Mouse (Mus musculus): ENCODE results near the gene Tkt.

The Tkt gene

DNA sequence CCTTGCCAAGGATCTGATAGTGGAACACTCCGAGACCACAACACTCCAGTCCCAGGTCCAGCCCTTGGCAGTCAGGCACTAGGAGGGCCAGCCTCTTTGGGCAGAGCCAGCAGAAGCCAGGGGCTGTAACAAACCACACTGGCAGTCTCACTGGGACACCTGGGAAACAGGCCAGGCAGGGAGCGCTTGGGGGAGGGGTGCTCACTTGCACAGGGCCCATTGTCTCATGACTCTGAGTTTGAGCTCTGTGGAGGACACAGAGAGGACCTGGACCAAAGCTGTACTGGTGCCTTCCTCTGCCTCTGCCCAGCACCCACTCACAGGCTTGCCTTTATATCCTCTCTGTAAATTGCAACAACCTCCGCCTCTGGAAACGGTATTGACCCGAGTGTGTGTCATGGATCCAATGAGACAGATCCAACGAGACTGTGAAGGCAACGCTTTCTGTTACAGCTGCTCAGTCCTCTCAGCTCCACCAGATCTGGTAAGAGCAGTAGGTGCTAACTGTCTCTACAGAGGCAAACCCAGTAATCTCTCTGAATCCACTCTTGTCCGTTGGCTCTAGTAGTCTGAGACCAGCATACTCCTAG is at the start of gene Tkt:
TSS of gene Tkt (plus strand) at position 229 of the 590 bp plus-strand sequence.
- peak; percentile 76 for DNase-seq (ENCODE audit: low read depth)

DNA sequence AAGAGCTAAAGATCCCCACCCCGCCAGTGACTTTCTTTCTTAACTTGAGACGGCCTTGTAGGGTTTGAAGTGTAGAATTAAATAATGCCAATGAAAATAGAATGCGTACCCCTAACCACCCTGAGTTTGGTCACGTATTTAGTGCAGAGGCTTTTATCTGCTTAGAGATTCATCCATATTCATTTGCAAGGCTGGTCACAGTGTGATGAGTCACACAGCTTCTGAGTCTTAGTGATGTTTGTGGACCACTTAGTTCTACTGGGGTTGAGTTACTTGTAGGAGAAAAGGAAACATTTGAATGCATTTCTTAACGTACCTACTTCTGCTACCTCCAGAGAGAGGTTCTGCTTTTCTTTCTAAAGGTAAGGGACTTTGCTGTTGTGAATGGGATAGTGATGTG is 43.2 kb upstream of the Tkt start:
- DNase-seq (ENCODE audit: low read depth), result no peak

DNA sequence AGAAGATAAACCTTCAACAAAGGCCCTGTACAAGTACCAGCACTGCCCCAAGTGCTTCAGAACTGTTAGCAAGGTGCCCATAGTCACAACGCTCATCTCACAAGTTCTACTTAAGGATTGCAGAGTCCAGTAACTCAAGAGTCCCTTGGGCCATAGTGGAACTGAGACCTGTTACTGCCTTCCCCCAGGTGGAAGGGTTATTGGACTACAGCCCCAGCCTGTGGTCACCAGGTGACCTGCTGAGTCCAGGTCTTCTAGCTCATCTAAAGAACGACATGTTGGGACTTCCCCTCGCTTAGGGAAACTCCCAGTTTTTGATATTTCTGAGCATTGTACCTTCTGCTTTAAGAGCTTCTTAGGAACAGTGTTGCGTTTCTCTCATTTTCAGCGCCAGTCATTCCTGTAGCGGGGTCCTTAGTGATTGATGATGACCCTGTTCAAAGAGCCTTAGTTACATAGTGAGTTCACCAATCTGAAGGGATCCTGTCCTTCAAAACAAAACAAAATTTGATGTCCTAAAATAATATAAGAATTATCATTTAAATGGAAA is 37.9 kb upstream of the Tkt start:
- DNase-seq (ENCODE audit: low read depth), result no peak

DNA sequence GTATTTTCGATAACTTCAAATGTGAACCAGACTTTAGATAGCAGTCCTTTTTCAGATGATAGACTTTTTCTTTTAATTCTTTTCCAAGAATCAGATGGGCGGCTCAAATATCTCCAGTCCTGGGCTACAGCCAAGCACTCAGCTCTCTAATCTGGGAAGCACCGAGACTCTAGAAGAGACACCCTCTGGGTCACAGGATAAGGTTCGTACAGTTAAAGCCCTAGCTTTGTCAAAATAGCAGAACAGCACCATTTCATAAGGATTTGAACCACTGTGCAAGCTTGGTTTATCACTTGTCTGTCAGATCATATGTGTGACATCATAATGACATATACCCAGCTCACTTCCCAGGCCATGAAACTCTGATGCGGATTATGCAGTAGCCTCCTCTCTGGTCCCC is 35.3 kb upstream of the Tkt start:
- no peak for DNase-seq (ENCODE audit: low read depth)

DNA sequence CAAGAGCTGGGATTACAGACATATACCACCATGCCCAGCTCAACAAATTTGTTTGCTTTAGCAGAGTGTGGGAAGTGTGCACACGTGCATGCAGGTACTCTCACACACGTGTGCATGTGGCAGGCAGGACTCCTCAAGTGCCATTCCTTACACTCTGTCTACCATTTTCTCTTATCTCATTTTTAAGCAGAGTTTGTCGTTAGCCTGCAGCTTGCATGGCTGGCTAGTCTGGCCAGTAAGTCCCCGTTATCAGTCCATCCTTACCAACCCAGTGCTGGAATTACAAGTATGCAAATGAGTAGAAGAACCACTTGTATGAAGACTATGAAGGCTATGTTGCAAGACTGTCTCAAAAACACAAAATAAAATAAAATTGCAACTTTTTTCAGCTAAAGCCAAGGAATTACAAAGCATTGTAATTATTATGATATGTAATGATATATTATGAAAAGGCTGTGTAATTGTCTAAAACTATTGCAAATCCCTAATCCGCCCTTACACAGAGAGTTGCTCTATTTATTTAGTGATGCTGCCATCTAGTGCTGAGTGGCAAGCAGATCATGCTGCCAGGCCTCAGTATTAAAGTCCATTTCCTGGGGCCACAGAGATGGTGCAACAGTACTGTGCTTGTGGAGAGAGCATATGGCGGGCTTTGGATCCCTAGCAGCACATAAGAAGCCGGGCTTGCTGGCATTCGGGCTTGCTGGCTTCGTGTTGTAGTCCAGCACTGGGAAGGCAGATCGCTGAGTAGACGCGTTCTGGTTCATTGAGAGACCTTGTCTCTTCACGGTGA is 32.0 kb upstream of the Tkt start:
- peak; percentile 63 for DNase-seq (ENCODE audit: low read depth)

DNA sequence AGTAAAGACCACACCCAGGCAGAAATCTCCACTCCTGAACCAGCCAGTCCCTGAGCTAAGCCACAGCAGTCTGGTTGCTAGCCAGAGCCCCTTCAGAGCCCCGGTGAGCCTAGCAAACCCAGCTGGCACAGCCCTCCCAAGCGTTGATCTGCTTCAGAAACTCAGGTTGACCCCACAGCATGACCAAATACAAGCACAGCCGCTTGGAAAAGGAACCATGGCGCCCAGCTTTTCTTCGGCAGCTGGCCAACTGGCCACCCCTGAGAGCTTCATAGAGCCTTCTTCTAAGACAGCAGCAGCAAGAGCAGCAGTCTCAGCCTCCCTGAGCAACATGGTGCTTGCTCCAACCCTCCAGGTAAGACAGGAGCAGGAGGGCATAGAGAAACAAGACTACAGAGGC is 28.8 kb upstream of the Tkt start:
- no peak for DNase-seq (ENCODE audit: low read depth)

DNA sequence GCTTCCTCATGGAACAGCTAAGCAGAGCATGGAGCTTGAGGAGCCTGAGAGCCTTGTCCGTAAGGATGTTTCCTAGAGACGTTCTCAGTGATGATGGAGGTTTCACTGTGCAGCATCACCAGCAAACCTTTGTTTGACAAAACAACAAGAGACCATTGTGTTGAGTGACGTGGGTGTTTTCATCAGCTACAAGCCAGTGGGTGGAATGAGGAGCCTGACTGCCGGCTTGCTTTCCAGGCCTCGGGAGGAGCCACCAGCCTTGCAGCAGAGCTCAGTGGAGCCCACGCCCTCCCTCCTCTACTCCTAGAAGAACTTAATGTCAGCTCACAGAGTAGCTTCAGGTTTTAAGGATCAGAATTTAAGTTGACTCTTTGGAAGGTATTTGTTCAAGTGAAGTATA is 24.8 kb upstream of the Tkt start:
- DNase-seq (ENCODE audit: low read depth), result no peak

DNA sequence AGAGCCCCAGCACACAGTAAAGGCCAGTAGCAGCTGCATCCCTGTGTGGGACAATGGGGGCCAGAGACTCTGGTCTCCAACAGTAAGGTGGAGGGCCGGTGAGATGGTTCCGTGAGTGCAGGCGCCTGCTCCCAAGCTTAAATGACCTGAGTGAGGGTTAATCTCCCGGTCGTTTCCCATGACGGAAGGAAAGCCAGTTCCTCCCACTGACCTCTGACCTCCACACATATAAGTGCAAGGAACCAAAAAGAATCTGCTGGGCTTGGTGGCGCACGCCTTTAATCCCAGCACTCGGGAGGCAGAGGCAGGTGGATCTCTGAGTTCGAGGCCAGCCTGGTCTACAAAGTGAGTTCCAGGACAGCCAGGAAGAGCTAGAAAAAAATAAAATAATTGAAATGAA is 19.8 kb upstream of the Tkt start:
- no peak for DNase-seq (ENCODE audit: low read depth)

DNA sequence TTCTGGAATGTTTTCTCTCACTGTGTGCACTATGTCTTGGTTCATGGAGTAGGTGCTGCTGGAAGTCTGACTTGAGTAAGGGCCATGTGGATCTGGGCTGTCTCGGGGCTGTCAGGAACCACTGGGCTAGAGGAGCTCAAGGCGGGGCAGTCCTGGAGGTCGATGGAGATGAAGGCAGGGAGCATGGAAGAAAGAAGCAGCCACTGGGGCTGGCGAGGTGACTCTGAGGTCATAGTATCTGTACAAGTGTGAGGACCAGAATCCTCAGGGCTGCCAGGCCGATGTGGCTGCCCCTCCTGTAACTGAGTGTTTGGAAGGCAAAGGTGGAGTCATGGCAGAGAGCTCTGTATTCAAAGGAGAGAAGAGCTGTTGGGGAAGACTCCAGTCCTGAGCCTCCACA is 19.2 kb upstream of the Tkt start:
- no peak for DNase-seq (ENCODE audit: low read depth)

DNA sequence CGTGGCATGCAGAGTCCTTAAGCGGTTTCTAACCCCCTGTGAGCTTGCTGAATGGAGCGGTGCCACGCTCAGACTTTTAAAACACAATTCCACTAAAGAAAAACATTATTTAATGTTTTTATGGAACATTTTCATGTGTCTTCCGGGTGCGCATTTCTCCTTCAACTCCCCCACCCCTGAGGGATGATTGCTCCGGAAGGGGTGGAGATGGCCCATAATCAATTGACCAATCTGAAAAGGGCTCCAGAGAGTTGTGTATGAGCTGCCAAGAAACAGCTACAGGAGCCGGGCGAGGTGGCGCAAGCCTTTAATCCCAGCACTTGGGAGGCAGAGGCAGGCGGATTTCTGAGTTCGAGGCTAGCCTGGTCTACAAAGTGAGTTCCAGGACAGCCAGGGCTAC is 18.7 kb upstream of the Tkt start:
- DNase-seq (ENCODE audit: low read depth), result no peak

DNA sequence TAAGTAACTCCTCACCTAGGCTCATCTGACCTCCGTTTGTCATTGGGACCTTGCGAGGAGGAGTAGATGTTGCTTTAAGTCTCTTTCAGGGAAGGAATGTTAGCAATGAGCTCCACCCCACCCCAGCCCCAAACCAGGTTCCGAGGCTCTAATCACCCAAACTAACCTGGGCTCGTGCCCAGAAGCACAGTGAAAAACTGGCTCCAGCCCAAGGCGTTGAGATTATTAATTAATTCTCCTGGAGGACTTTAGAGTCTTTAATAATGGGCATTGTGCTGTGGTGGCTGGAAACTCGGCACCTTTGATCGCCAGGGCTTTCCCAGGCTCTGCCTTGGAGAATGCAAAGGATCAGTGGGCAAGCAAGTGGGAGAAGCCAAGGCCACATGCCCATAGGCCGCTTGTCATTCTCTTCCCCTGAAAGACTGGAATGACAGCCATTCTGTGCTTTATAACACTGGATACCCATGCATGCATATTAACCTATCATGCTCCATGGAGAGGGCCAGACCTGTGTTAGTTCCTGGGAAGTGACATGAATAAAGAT is 17.4 kb upstream of the Tkt start:
- DNase-seq (ENCODE audit: low read depth), result no peak

DNA sequence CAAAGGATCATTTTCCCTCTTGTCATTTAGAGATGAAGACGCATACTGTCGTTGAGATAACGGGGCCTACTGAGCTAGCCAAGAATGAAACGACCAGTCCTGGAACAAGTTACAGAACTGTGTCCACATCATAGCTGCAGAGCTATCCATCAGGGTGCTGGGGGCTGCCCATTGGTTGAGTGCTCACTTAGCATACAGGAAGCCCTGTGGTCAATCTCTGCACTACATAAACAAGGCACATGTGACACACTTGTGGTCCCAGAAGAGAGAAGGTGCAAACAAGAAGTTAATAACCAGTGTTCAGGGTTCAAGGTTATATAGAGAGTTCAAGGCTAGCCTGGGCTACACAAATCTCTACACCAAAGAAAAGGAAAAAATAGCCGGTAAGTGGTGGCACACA is 16.7 kb upstream of the Tkt start:
- DNase-seq (ENCODE audit: low read depth), result no peak

DNA sequence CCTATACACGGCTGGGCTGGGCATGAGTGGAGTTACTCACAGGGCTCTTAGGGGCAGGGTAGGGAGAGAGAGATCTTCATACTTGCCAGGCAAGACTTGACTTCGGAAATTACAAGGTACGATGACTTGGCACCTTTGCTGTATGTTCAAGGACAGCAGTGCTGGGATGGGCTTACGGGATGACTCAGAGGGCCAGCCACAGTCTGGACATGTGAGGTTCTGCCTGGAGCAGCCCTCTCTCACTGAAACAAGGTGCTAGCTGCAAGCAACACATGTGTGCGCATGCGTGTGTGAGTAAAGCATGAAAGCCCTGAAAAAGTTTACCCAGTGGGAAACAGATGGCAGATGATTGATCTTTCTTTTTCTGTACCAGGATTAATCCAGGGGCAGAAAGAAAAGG is 16.3 kb upstream of the Tkt start:
- no peak for DNase-seq (ENCODE audit: low read depth)

DNA sequence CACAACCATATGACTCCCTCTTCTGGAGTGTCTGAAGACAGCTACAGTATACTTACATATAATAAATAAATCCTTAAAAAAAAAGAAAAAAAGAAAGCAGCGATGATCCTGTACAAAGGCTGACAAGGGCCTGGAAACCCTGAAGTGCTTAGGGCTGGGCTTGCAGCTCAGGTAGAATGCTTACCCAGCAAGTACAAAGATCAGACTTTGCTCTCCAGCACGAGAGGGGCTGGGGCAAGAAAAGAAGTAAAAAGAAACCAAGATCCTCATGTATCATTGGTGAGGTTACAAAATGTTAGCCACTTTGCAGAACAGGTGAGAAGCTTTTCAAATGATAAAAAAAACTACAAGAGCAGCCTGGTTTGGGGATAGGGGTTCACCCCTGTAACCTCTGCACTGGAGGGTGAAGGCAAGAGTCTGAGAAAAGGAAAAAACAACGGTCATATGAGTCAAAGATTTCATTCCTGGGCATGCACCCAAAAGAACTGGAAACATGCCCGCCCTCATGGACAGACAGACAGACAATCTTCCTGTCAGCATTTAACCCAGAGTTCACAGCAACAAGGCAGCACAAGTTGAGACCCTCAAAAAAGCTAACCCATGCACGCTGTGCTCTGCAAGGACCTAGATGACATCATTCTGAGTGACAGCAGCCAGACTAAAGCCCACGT is 14.2 kb upstream of the Tkt start:
- peak; percentile 34 for DNase-seq (ENCODE audit: low read depth)

DNA sequence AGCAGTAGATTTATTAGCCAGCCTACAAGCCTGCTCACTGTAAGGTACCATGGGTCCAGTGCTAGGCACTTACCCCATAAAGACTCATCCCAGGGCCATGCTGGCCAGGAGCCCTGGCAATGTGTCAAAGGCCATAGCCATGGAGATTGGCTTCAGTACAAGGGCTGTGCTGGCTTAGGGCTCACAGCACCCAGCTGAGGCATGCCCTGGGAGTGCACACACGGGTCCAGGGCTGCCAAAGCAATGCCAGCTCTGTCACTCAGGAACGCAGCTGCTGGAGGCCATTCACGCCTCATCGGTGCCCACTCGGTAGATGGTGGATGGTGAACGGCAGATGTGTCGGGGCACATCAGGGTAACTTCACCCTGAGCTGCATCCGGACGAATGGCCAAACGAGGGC is 6.6 kb upstream of the Tkt start:
- peak; percentile 58 for DNase-seq (ENCODE audit: low read depth)

DNA sequence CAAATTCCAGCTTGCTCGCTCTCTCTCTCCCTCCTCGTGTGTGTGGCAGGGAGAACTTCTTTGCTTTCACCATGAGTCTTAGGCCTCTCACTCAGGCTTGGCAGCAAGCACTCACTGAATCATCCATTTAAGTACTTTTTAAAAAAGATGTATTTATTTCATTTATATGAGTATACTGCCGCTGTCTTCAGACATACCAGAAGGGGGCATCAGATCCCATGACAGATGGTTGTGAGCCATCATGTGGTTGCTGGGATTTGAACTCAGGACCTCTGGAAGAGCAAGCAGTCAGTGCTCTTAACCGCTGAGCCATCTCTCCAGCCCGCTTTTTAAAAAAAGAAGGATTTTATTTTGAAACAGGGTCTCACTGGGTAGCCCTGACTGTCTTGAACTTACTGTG is 4.8 kb upstream of the Tkt start:
- DNase-seq (ENCODE audit: low read depth), result peak; percentile 67

DNA sequence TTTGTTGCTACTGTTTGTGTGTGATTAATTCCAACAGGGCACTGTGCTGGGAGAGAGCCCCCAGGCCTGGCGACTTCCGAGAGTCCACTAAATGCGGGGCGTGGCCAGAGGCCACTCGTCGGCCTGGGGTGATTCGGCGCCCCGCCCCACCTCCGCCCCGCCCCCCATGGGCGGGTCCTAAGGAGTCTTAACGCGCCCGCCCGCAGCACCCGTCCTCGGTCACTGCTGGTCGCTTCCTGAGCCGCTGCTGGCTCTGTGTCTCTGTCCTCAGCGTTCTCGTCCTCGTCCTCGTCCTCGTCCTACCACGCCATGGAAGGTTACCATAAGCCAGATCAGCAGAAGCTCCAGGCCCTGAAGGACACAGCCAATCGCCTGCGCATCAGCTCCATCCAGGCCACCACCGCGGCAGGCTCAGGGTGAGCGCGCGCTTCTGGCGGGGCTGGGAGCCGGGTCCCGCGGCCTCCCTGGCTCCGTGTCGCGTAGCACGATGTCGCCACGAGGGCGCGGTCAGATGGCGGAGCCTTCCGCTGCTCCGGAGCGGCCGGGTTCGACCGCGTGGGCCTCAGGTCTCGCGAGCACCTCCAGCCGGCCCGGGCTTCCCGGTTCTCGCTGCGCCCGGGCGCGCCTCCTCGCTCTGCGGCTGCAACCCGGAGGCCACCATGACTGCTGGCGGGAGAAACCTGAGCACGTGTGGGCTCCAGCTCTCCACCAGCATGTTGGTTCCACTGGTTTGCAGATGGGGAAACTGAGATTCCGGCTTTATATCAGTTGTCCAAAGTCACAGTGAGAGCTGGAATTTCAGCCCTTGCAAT is 1.0 kb downstream of the Tkt start:
- peak; percentile 96 for DNase-seq (ENCODE audit: low read depth)

DNA sequence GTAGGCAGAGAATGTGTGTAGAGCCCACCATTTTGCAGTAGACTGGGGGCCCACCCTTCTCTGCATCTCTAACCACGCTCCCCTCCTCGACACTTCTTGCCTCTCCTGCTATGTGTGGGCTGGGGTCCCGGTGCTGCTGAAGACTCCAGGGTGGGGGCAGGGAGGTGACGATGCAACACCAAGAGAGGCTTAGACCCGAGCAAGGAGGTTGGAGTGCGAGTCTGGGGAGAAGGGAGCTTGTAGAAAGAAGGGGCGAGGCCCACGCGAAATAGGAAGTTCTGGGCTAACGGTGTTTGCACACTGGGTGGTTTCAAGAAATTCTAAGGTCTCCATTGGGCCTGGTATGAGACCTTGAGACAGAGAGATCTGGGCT is 1.6 kb downstream of the Tkt start:
- DNase-seq (ENCODE audit: low read depth), result peak; percentile 35

DNA sequence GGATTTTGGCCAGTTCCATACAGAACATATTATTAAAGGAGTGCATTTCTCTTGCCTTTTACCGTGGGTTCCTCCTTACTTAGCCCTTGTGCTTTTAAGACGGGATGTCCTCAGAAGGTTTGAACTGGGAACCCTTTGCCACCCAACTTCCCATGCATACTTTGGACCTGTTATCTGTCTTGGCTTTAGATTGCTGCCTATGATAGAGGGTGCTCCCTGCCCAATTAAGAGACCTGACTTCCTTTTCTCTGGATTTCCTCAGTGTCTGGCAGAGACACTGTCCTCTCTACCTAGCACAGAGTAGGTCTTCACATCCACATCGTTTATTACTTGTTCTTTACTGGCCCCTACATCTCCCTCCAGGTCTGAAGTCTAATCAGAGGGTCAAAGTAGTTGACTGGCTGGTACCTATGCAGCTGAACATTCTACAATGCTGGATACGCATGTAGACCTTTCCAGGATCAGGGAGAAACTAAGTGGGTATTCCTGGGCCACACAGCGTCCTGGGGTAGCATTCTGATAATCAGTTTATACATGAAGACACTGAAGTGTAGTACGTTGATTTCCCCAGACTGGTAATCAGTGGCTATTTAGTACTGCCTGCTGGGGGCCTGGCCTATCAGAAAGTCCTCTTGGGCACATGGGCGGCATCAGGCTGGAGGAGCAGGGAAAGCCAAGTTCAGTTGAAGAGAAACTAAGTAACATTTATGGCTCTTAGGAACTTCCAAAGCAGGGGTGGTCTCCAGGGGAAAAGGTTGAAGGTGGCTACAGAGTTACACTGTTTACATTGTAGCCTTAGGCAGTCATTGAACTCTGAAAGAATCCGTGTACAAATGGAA is 2.3 kb downstream of the Tkt start:
- peak; percentile 26 for DNase-seq (ENCODE audit: low read depth)

DNA sequence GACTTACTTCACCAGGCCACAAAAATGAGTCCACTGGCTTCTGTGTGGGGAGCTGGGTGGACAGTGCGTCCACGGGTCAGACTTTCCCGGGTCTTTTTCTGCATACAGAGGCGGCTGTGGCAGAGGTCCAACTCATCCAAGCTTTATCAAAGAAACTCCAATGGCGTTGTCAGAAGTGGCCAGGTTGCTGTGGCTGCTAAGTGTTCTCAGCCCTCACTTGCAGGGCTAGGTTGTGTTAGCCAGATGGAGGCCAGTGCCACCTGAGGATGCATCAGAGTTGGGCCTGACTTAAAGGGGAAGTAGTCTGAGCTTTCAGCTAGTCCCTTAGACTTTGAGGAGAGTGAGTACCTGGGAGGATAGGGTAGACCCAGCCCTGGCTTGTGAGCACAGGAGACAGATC is 3.4 kb downstream of the Tkt start:
- no peak for DNase-seq (ENCODE audit: low read depth)

DNA sequence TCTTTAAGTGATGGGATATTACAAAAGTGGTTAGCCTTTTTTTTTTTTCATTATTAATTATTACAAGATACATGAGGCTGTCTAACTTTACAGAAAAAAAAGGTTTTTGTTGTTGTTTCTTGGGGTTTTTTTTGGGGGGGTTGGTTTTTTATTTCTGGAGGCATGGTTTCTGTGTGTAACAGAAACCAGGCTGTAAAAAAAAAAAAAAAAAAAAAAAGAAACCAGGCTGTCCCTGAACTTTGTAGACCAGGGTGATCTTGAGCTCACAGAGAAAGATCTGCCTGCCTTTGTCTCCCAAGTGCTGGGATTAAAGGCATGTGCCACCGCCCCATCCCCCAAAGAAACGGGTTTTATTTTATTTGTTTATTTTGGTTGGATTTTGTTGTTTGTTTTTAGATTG is 3.8 kb downstream of the Tkt start:
- no peak for DNase-seq (ENCODE audit: low read depth)

Measured in NIH3T3 (cell line).